Mouse (Mus musculus): ENCODE measurements around the gene Fmo5. TPM values are rescaled to one million over a fixed set of nuclear protein-coding genes. Genes with fewer than 3 reads are reported as not detected.

Fmo5 gene
- polyA plus RNA-seq, 1 experiment, result 0.12 TPM

DNA sequence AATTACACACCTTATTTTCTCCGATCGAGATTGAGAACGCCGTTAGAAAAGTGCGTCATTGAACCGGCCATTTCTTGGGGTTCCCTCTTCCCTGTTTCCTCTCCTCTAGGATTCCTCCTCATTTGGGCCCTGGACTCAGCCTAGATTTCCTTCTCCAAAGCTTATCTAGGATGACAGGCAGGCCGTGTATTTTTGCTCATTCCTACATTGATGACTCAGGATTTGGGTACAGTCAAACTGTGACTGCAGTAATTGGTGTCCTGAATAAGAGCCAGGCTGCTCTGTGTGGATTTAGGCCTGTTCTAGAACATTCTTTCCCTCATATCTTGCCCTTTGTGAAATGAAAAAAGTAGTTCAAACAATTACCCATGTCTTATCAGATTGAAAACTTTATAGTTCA, 31.1 kb downstream of the Fmo5 start:
- peaks cover 19% of the 10 kb centered on the region for H3K79me2 ChIP-seq (ENCODE audit: control insufficient read depth, insufficient read depth)
- no peak for TF ChIP-seq MYOG (IDR thresholded peaks at IDR 0.05; ENCODE audit: control insufficient read depth, extremely low read depth, insufficient read length)
- TF ChIP-seq CEBPB (IDR thresholded peaks at IDR 0.05; ENCODE audit: low read depth), result no peak
- TF ChIP-seq USF1 (IDR thresholded peaks at IDR 0.05; ENCODE audit: low read depth), result no peak
- TF ChIP-seq FOSL1 (IDR thresholded peaks at IDR 0.05; ENCODE audit: insufficient read depth, low read length, poor library complexity, severe bottlenecking), result no peak
- TF ChIP-seq CTCF (IDR thresholded peaks at IDR 0.05; ENCODE audit: control insufficient read depth, insufficient read depth, insufficient read length), result no peak
- no peak for TF ChIP-seq MAX (IDR thresholded peaks at IDR 0.05)
- TF ChIP-seq MYOD1 (IDR thresholded peaks at IDR 0.05; ENCODE audit: control insufficient read depth, insufficient read length, low read depth), result no peak
- H3ac ChIP-seq (ENCODE audit: control insufficient read depth, insufficient read length, low read depth), result no peak overlapping the region
- H3K27me3 ChIP-seq (ENCODE audit: control insufficient read depth, insufficient read depth, insufficient read length), result no peaks in the 10 kb centered on the region
- peaks cover 19% of the 10 kb centered on the region for H3K36me3 ChIP-seq (ENCODE audit: control insufficient read depth, insufficient read depth)
- no peak overlapping the region for H3K4me3 ChIP-seq (ENCODE audit: insufficient read depth, poor library complexity, severe bottlenecking)
- H3K79me3 ChIP-seq (ENCODE audit: low read depth), result peaks cover 4% of the 10 kb centered on the region

DNA sequence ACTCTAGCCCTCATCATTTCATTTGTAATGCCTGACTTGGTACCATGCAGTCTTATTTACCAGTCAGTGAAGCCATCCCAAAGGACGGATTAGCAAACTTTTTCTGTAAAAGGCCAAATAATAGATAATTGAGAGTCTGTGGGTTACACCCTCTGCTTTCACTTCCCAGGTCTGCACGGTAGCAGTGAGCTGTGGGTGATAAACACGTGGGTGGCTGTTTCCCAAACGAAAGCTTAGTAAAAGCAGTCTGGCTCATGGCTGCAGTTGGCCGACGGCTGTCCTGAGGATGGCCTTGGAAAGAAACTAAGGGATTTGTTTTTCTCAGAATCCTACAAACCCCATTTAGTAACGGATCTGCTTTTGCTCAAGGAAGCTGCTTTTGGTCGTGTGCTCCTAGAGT, 32.6 kb downstream of the Fmo5 start:
- no peak overlapping the region for H3ac ChIP-seq (ENCODE audit: control insufficient read depth, insufficient read length, low read depth)
- peaks cover 4% of the 10 kb centered on the region for H3K79me3 ChIP-seq (ENCODE audit: low read depth)
- H3K36me3 ChIP-seq (ENCODE audit: control insufficient read depth, insufficient read depth), result peaks cover 31% of the 10 kb centered on the region
- no peak overlapping the region for H3K4me3 ChIP-seq (ENCODE audit: insufficient read depth, poor library complexity, severe bottlenecking)
- TF ChIP-seq FOSL1 (IDR thresholded peaks at IDR 0.05; ENCODE audit: insufficient read depth, low read length, poor library complexity, severe bottlenecking) (no peak), MYOD1 (IDR thresholded peaks at IDR 0.05; ENCODE audit: control insufficient read depth, insufficient read length, low read depth) (no peak), CEBPB (IDR thresholded peaks at IDR 0.05; ENCODE audit: low read depth) (no peak), USF1 (IDR thresholded peaks at IDR 0.05; ENCODE audit: low read depth) (no peak), CTCF (IDR thresholded peaks at IDR 0.05; ENCODE audit: control insufficient read depth, insufficient read depth, insufficient read length) (no peak), MAX (IDR thresholded peaks at IDR 0.05) (no peak), MYOG (IDR thresholded peaks at IDR 0.05; ENCODE audit: control insufficient read depth, extremely low read depth, insufficient read length) (no peak)
- peaks cover 19% of the 10 kb centered on the region for H3K79me2 ChIP-seq (ENCODE audit: control insufficient read depth, insufficient read depth)
- H3K27me3 ChIP-seq (ENCODE audit: control insufficient read depth, insufficient read depth, insufficient read length), result no peaks in the 10 kb centered on the region

DNA sequence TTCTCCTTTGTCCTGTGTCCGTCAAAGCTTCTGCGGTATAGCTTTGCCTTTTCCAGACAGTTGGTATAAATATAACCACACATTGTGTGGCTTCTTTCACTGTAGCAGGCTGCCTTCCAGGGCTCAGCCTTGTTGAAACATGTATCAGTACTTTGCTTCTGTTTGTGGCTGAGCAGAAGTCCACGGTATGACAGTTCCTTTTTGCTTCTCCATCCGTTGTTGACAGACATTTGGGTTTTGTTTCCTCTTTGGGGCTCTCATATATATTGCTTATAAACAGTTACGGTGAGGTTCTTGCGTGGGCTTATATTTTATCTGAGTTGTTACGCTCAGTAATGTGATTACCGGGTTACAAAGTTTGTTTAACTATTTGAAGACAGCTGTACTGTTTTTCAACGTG, 36.9 kb downstream of the Fmo5 start:
- peaks cover 4% of the 10 kb centered on the region for H3K79me3 ChIP-seq (ENCODE audit: low read depth)
- TF ChIP-seq FOSL1 (IDR thresholded peaks at IDR 0.05; ENCODE audit: insufficient read depth, low read length, poor library complexity, severe bottlenecking) (no peak), CTCF (IDR thresholded peaks at IDR 0.05; ENCODE audit: control insufficient read depth, insufficient read depth, insufficient read length) (no peak), USF1 (IDR thresholded peaks at IDR 0.05; ENCODE audit: low read depth) (no peak), CEBPB (IDR thresholded peaks at IDR 0.05; ENCODE audit: low read depth) (no peak), MYOG (IDR thresholded peaks at IDR 0.05; ENCODE audit: control insufficient read depth, extremely low read depth, insufficient read length) (no peak), MYOD1 (IDR thresholded peaks at IDR 0.05; ENCODE audit: control insufficient read depth, insufficient read length, low read depth) (no peak), MAX (IDR thresholded peaks at IDR 0.05) (no peak)
- H3ac ChIP-seq (ENCODE audit: control insufficient read depth, insufficient read length, low read depth), result no peak overlapping the region
- peaks cover 7% of the 10 kb centered on the region for H3K79me2 ChIP-seq (ENCODE audit: control insufficient read depth, insufficient read depth)
- H3K4me3 ChIP-seq (ENCODE audit: insufficient read depth, poor library complexity, severe bottlenecking), result no peak overlapping the region
- H3K36me3 ChIP-seq (ENCODE audit: control insufficient read depth, insufficient read depth), result peaks cover 63% of the 10 kb centered on the region
- no peaks in the 10 kb centered on the region for H3K27me3 ChIP-seq (ENCODE audit: control insufficient read depth, insufficient read depth, insufficient read length)

DNA sequence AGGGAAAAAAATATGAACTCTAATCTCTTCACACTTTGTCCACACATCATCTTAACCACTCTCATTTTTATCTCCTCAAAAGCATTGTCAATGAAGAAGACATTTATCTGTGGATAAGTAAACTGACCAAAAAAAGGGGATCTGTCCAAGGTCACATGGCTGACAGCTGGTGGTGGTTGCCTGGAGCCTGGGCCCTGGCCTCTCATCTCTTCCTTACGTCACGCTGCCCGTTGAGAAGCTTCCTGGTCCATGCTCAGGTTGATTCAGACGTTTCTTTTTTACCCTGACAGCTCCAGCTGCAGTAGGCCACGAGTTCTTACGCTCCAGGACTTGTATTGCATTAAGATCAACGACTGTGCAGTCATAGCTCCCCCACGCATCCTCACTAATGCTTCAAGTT, 37.5 kb downstream of the Fmo5 start:
- TF ChIP-seq MAX (IDR thresholded peaks at IDR 0.05) (no peak), FOSL1 (IDR thresholded peaks at IDR 0.05; ENCODE audit: insufficient read depth, low read length, poor library complexity, severe bottlenecking) (no peak), MYOD1 (IDR thresholded peaks at IDR 0.05; ENCODE audit: control insufficient read depth, insufficient read length, low read depth) (no peak), CTCF (IDR thresholded peaks at IDR 0.05; ENCODE audit: control insufficient read depth, insufficient read depth, insufficient read length) (no peak), MYOG (IDR thresholded peaks at IDR 0.05; ENCODE audit: control insufficient read depth, extremely low read depth, insufficient read length) (no peak), CEBPB (IDR thresholded peaks at IDR 0.05; ENCODE audit: low read depth) (no peak), USF1 (IDR thresholded peaks at IDR 0.05; ENCODE audit: low read depth) (no peak)
- H3K79me3 ChIP-seq (ENCODE audit: low read depth), result peaks cover 4% of the 10 kb centered on the region
- peaks cover 5% of the 10 kb centered on the region for H3K79me2 ChIP-seq (ENCODE audit: control insufficient read depth, insufficient read depth)
- peaks cover 68% of the 10 kb centered on the region for H3K36me3 ChIP-seq (ENCODE audit: control insufficient read depth, insufficient read depth)
- no peak overlapping the region for H3ac ChIP-seq (ENCODE audit: control insufficient read depth, insufficient read length, low read depth)
- no peak overlapping the region for H3K4me3 ChIP-seq (ENCODE audit: insufficient read depth, poor library complexity, severe bottlenecking)
- H3K27me3 ChIP-seq (ENCODE audit: control insufficient read depth, insufficient read depth, insufficient read length), result no peaks in the 10 kb centered on the region

DNA sequence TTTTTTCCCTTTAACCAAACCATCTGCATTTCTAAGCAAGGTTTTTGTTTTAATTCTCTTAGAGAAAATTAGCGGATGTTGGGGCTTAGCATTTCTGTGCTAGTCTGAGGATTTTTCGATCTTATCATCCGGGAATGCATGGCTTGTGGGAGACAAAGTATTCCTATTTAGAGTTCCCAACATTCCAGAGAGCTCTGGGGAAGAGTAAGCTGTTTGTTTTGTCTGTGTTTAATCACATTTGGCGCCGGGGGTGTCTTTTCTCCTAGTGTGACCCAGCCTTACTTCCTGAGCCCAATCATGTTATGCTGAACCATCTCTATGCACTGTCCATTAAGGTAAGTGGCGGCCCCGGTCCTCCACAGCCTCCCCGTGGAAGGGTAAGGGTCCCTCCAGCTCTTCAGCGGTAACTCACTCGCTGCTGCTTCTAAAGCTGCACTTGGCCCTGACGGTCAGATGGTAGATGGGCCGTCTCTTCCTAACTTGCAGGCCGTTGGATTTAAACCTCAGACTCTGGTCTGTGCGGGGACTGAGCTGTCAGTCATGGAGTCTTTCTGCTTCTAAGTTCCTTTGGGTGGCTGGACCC, 38.6 kb downstream of the Fmo5 start:
- TF ChIP-seq CEBPB (IDR thresholded peaks at IDR 0.05; ENCODE audit: low read depth), result no peak
- no peak for TF ChIP-seq MYOD1 (IDR thresholded peaks at IDR 0.05; ENCODE audit: control insufficient read depth, insufficient read length, low read depth)
- no peak for TF ChIP-seq FOSL1 (IDR thresholded peaks at IDR 0.05; ENCODE audit: insufficient read depth, low read length, poor library complexity, severe bottlenecking)
- no peak for TF ChIP-seq USF1 (IDR thresholded peaks at IDR 0.05; ENCODE audit: low read depth)
- TF ChIP-seq MYOG (IDR thresholded peaks at IDR 0.05; ENCODE audit: control insufficient read depth, extremely low read depth, insufficient read length), result no peak
- no peak for TF ChIP-seq CTCF (IDR thresholded peaks at IDR 0.05; ENCODE audit: control insufficient read depth, insufficient read depth, insufficient read length)
- TF ChIP-seq MAX (IDR thresholded peaks at IDR 0.05), result no peak
- peaks cover 1% of the 10 kb centered on the region for H3K79me3 ChIP-seq (ENCODE audit: low read depth)
- H3ac ChIP-seq (ENCODE audit: control insufficient read depth, insufficient read length, low read depth), result no peak overlapping the region
- no peaks in the 10 kb centered on the region for H3K27me3 ChIP-seq (ENCODE audit: control insufficient read depth, insufficient read depth, insufficient read length)
- no peaks in the 10 kb centered on the region for H3K79me2 ChIP-seq (ENCODE audit: control insufficient read depth, insufficient read depth)
- peaks cover 68% of the 10 kb centered on the region for H3K36me3 ChIP-seq (ENCODE audit: control insufficient read depth, insufficient read depth)
- H3K4me3 ChIP-seq (ENCODE audit: insufficient read depth, poor library complexity, severe bottlenecking), result no peak overlapping the region
